Mouse (Mus musculus): ENCODE data around the gene Lipc. TPM values are rescaled to one million over a fixed set of nuclear protein-coding genes. Genes with fewer than 3 reads are reported as not detected.

The Lipc gene
- polyA plus RNA-seq, 1 experiment, result not detected

DNA sequence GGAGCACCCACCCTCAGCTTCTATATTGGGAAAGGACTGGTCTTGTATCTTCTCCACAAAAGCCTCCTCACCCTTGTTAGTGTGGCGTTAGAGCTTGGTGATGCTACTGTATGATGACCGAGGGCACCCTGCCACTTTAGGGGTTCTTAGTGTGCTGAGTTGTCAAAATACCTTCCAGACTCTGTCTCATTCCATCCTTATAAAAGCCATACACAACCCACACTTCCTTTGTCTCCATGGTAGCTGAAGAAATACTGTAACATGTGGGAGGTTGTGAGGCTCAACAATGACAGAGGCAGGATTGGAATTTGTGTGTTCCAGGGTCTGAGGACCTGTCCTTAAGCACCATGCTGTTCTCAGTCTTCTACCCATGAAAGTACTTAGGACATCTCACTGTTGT is 23.9 kb upstream of the Lipc start:
- Histone ChIP-seq H3K9me3 (peaks cover 26% of the 10 kb centered on the region), H3K4me1 (peaks cover 57% of the 10 kb centered on the region), H3K27me3 (replicated peaks) (no peaks in the 10 kb centered on the region), H3K4me3 (replicated peaks) (no peak overlapping the region), H3K36me3 (replicated peaks; ENCODE audit: low read length) (peaks cover 39% of the 10 kb centered on the region)
- TF ChIP-seq GATA1 (IDR thresholded peaks at IDR 0.05; ENCODE audit: borderline replicate concordance, low read length), result no peak
- no peak for TF ChIP-seq FLI1 (IDR thresholded peaks at IDR 0.05; ENCODE audit: low read length)

DNA sequence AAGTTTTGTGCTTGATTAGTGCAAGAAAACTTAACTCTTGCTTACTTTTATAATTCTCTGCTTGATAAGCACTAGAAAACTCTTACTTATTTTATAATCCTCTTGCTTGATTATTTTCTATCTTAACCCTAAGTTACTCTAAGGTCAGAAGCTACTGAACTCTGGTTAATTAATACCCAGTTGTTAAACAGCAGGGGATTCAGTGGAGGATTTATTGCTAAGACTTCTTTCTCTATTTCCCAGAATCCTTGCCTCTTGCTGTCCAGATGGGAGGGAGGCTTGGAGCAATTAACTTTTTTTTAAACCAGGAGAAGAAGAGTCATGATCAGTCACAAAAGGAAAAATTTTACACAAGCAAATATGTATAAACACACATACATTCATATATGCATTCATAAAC is 21.3 kb upstream of the Lipc start:
- H3K4me3 ChIP-seq (replicated peaks), result no peak overlapping the region
- H3K4me1 ChIP-seq, result peaks cover 34% of the 10 kb centered on the region
- TF ChIP-seq FLI1 (IDR thresholded peaks at IDR 0.05; ENCODE audit: low read length), result no peak
- no peak for TF ChIP-seq GATA1 (IDR thresholded peaks at IDR 0.05; ENCODE audit: borderline replicate concordance, low read length)
- peaks cover 20% of the 10 kb centered on the region for H3K36me3 ChIP-seq (replicated peaks; ENCODE audit: low read length)
- no peaks in the 10 kb centered on the region for H3K27me3 ChIP-seq (replicated peaks)
- H3K9me3 ChIP-seq, result peaks cover 8% of the 10 kb centered on the region

DNA sequence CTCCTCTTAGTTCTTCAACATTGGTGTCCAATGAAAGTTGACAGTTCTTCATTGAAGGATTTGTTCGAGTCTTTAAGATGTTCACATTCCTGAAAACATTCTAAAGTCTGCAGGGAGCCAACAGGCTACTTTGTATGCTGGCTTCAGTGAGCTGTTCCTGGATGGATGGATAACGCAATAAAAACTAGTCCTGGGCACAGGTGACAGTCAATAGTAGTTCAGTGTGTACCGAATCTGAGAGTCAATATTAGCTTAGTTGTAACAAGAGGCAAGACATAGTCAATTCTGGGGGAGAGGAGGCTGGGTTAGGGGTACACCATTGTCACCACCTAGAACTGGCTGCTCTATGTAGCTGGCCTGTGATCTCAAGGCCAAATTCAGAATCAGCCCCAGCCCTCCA is 17.2 kb upstream of the Lipc start:
- Histone ChIP-seq H3K4me1 (peaks cover 23% of the 10 kb centered on the region), H3K27me3 (replicated peaks) (no peaks in the 10 kb centered on the region), H3K9me3 (no peaks in the 10 kb centered on the region), H3K4me3 (replicated peaks) (no peak overlapping the region), H3K36me3 (replicated peaks; ENCODE audit: low read length) (peaks cover 2% of the 10 kb centered on the region)
- TF ChIP-seq GATA1 (IDR thresholded peaks at IDR 0.05; ENCODE audit: borderline replicate concordance, low read length) (no peak), FLI1 (IDR thresholded peaks at IDR 0.05; ENCODE audit: low read length) (no peak)

- Histone ChIP-seq H3K4me1 (peaks cover 35% of the 10 kb centered on the region), H3K36me3 (replicated peaks; ENCODE audit: low read length) (no peaks in the 10 kb centered on the region), H3K4me3 (replicated peaks) (no peak overlapping the region), H3K27me3 (replicated peaks) (no peaks in the 10 kb centered on the region), H3K9me3 (no peaks in the 10 kb centered on the region; the same call in 1 of the 2 replicates)
- TF ChIP-seq GATA1 (IDR thresholded peaks at IDR 0.05; ENCODE audit: borderline replicate concordance, low read length), result no peak
- no peak for TF ChIP-seq FLI1 (IDR thresholded peaks at IDR 0.05; ENCODE audit: low read length)
Observed at GRCm38 (mm10) chr9:70965999-70966994, 14.3 kb upstream of the Lipc start.

DNA sequence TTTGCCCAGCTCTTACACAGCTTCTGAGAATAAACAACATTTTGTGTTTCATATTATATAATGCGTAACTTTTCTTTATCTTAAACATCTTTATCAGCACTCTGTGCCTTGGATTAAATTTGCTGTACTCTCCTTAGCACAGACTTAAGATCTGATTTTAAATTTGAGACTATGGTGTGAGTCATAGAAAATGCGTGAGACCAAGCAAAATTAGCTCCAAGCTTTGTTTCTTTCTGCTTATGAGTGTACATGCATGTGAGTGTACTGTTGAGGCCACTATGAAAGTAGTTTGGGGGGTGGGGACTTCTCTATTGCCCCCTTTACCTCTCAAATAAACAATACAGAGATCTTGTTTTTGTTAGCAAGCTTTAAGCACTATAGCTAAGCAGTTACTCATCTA is 13.4 kb upstream of the Lipc start:
- Histone ChIP-seq H3K4me3 (replicated peaks) (no peak overlapping the region), H3K9me3 (no peaks in the 10 kb centered on the region; the same call in 1 of the 2 replicates), H3K36me3 (replicated peaks; ENCODE audit: low read length) (no peaks in the 10 kb centered on the region), H3K4me1 (peaks cover 36% of the 10 kb centered on the region), H3K27me3 (replicated peaks) (no peaks in the 10 kb centered on the region)
- TF ChIP-seq FLI1 (IDR thresholded peaks at IDR 0.05; ENCODE audit: low read length), result no peak

- no peaks in the 10 kb centered on the region for H3K27me3 ChIP-seq (replicated peaks)
- H3K4me1 ChIP-seq, result peaks cover 39% of the 10 kb centered on the region
- no peak overlapping the region for H3K4me3 ChIP-seq (replicated peaks)
- no peaks in the 10 kb centered on the region for H3K36me3 ChIP-seq (replicated peaks; ENCODE audit: low read length)
- no peaks in the 10 kb centered on the region; the same call in 1 of the 2 replicates for H3K9me3 ChIP-seq
- TF ChIP-seq GATA1 (IDR thresholded peaks at IDR 0.05; ENCODE audit: borderline replicate concordance, low read length) (no peak), FLI1 (IDR thresholded peaks at IDR 0.05; ENCODE audit: low read length) (no peak)
Observed at GRCm38 (mm10) chr9:70965011-70965410, 13.0 kb upstream of the Lipc start.

DNA sequence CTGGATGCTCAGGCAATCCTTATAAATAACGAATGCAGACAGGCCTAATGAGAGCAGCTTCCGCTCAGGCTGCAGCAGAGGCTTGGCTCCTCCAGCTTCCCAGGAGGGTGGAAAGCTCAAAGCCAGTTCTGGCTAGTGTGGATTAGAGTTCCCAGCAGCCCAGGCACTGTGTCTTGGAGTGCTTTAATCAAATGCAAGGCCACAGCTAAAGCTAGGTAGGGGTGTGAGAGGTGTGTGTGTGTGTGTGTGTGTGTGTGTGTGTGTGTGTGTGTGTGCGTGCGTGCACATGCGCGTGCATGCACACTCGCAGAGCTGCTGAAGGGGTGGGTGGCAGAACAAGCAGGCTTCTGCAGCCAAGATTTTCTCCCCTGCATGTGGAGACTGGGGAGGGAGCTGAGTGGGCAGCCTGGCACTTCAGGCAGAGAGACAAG is 11.4 kb upstream of the Lipc start:
- Histone ChIP-seq H3K27me3 (replicated peaks) (no peaks in the 10 kb centered on the region), H3K36me3 (replicated peaks; ENCODE audit: low read length) (no peaks in the 10 kb centered on the region), H3K9me3 (no peaks in the 10 kb centered on the region; the same call in 1 of the 2 replicates), H3K4me3 (replicated peaks) (peak overlapping the region; percentile 14), H3K4me1 (peaks cover 39% of the 10 kb centered on the region)
- no peak for TF ChIP-seq GATA1 (IDR thresholded peaks at IDR 0.05; ENCODE audit: borderline replicate concordance, low read length)
- TF ChIP-seq FLI1 (IDR thresholded peaks at IDR 0.05; ENCODE audit: low read length), result no peak

GRCm38 (mm10) chr9:70962781-70963455 is 10.9 kb upstream of the Lipc start:
- TF ChIP-seq GATA1 (IDR thresholded peaks at IDR 0.05; ENCODE audit: borderline replicate concordance, low read length) (no peak), FLI1 (IDR thresholded peaks at IDR 0.05; ENCODE audit: low read length) (no peak)
- H3K36me3 ChIP-seq (replicated peaks; ENCODE audit: low read length), result no peaks in the 10 kb centered on the region
- H3K9me3 ChIP-seq, result no peaks in the 10 kb centered on the region; the same call in 1 of the 2 replicates
- no peak overlapping the region for H3K4me3 ChIP-seq (replicated peaks)
- H3K4me1 ChIP-seq, result peaks cover 35% of the 10 kb centered on the region
- H3K27me3 ChIP-seq (replicated peaks), result no peaks in the 10 kb centered on the region

DNA sequence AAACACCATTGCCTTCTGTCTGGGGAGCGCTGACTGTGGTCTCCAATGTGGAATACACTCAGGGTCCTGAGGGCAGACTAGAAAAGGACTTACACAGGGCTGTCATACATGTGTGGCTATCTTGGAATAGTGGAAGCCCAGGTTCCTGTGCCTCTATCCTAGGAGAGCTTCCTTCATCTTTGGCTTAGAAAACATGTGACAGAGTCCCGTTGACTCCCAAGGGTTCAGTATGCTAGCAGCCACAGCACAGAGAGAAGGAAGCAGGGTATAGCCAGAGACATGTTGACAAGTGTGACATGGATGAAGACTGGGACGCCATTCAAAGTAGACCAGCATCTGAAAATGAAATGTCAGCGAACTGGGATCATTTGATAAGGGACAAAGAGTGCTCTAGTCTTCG is 8.3 kb upstream of the Lipc start:
- Histone ChIP-seq H3K4me3 (replicated peaks) (no peak overlapping the region), H3K4me1 (peaks cover 19% of the 10 kb centered on the region), H3K9me3 (no peaks in the 10 kb centered on the region; the same call in 1 of the 2 replicates), H3K36me3 (replicated peaks; ENCODE audit: low read length) (no peaks in the 10 kb centered on the region), H3K27me3 (replicated peaks) (no peaks in the 10 kb centered on the region)
- TF ChIP-seq GATA1 (IDR thresholded peaks at IDR 0.05; ENCODE audit: borderline replicate concordance, low read length), result no peak
- no peak for TF ChIP-seq FLI1 (IDR thresholded peaks at IDR 0.05; ENCODE audit: low read length)

- Histone ChIP-seq H3K4me3 (replicated peaks) (peak overlapping the region; percentile 29), H3K4me1 (peaks cover 21% of the 10 kb centered on the region), H3K9me3 (no peaks in the 10 kb centered on the region; the same call in 1 of the 2 replicates), H3K36me3 (replicated peaks; ENCODE audit: low read length) (no peaks in the 10 kb centered on the region), H3K27me3 (replicated peaks) (no peaks in the 10 kb centered on the region)
- TF ChIP-seq GATA1 (IDR thresholded peaks at IDR 0.05; ENCODE audit: borderline replicate concordance, low read length) (no peak), FLI1 (IDR thresholded peaks at IDR 0.05; ENCODE audit: low read length) (no peak)
Observed at GRCm38 (mm10) chr9:70959866-70960265, 7.8 kb upstream of the Lipc start.

Measured in megakaryocyte, embryonic 14.5 days (primary cell).